11 mouse cellular contexts compared by ENCODE assay signal in genomic region chr7:48960152-48960551, GRCm38 (mm10). TPM values are rescaled to one million over a fixed set of nuclear protein-coding genes. Genes with fewer than 3 reads are reported as not detected.
DNase-seq lines count a peak whose midpoint lies in the region; ATAC-seq and TF ChIP-seq lines count a peak whose summit lies in the region.
"Had no signal": no experiment of that assay in that cellular context is flagged by ENCODE, and none has a peak within 500 bp of the region (broad histone marks: within the 10 kb centered on the region; RNA-seq: fewer than 3 reads in every experiment).

No protein-coding gene starts in this region.

- no peaks in the 10 kb centered on the region for H3K9me3 ChIP-seq in forebrain, embryonic 14.5 days (replicated peaks; ENCODE audit: control insufficient read depth, low read length)
- no peaks in the 10 kb centered on the region for H3K9me3 ChIP-seq in midbrain, embryonic 14.5 days (ENCODE audit: control insufficient read depth, low read length)
- no peaks in the 10 kb centered on the region for H3K9me3 ChIP-seq in kidney, embryonic 16.5 days (ENCODE audit: low read length)

- H3K4me3 ChIP-seq in cerebellum, adult 2 months (replicated peaks; ENCODE audit: insufficient read depth, low read depth, low read length), result peak overlapping the region; percentile 56
- H3K4me3 ChIP-seq in forebrain, embryonic 14.5 days (ENCODE audit: low read depth, low read length), result peak overlapping the region; percentile 21
- H3K4me3 ChIP-seq in midbrain, embryonic 14.5 days (replicated peaks; ENCODE audit: low read depth, low read length), result peak overlapping the region; percentile 69
- no peak overlapping the region for H3K4me3 ChIP-seq in kidney, embryonic 16.5 days (ENCODE audit: low read length)
- H3K4me3 ChIP-seq: heart, adult 2 months had no signal

- H3K27me3 ChIP-seq in cerebellum, adult 2 months (ENCODE audit: control insufficient read depth, insufficient read depth, low read length), result no peaks in the 10 kb centered on the region
- peaks cover 44% of the 10 kb centered on the region for H3K27me3 ChIP-seq in forebrain, embryonic 14.5 days (replicated peaks; ENCODE audit: control insufficient read depth, insufficient read depth, low read length)
- peaks cover 10% of the 10 kb centered on the region for H3K27me3 ChIP-seq in midbrain, embryonic 14.5 days (ENCODE audit: control insufficient read depth, insufficient read depth, low read length)
- H3K27me3 ChIP-seq in kidney, embryonic 16.5 days (ENCODE audit: insufficient read depth, low read length), result peaks cover 55% of the 10 kb centered on the region

- no peak for TF ChIP-seq POLR2A in cerebellum, adult 2 months (IDR thresholded peaks at IDR 0.05; ENCODE audit: borderline replicate concordance, insufficient read depth, low read length)

- H3K4me2 ChIP-seq in forebrain, embryonic 14.5 days (ENCODE audit: low read length), result peak overlapping the region; percentile 93
- peak overlapping the region; percentile 90 for H3K4me2 ChIP-seq in midbrain, embryonic 14.5 days (ENCODE audit: low read length)
- H3K4me2 ChIP-seq in kidney, embryonic 16.5 days (replicated peaks; ENCODE audit: low read depth, low read length), result no peak overlapping the region

- H3K27ac ChIP-seq in cerebellum, adult 2 months (ENCODE audit: insufficient read depth, low read length), result no peak overlapping the region
- no peak overlapping the region for H3K27ac ChIP-seq in forebrain, embryonic 14.5 days (ENCODE audit: low read depth, low read length)
- H3K27ac ChIP-seq in midbrain, embryonic 14.5 days (replicated peaks; ENCODE audit: low read depth, low read length), result peak overlapping the region; percentile 64
- no peak overlapping the region for H3K27ac ChIP-seq in kidney, embryonic 16.5 days (ENCODE audit: low read length)
- H3K27ac ChIP-seq: heart, adult 2 months had no signal

- H3K4me1 ChIP-seq in cerebellum, adult 2 months (ENCODE audit: control insufficient read depth, insufficient read depth, low read length), result peaks cover 23% of the 10 kb centered on the region
- peaks cover 4% of the 10 kb centered on the region; the same call in 1 of the 2 replicates for H3K4me1 ChIP-seq in forebrain, embryonic 14.5 days (ENCODE audit: control insufficient read depth, insufficient read depth, low read length)
- H3K4me1 ChIP-seq in midbrain, embryonic 14.5 days (ENCODE audit: control insufficient read depth, insufficient read depth, low read length), result peaks cover 54% of the 10 kb centered on the region
- peaks cover 5% of the 10 kb centered on the region; the same call in 1 of the 2 replicates for H3K4me1 ChIP-seq in kidney, embryonic 16.5 days (ENCODE audit: insufficient read depth, low read length)

- 0 out of 2 replicates have a peak, but pooled peaks have one; percentile 3 for ATAC-seq in forebrain, embryonic 14.5 days
- no peak for ATAC-seq in midbrain, embryonic 14.5 days (ENCODE audit: low FRiP score, low TSS enrichment)
- no peak for ATAC-seq in kidney, embryonic 16.5 days (ENCODE audit: low FRiP score, low TSS enrichment)

- no peak for TF ChIP-seq CTCF in cerebellum, adult 2 months (IDR thresholded peaks at IDR 0.05; ENCODE audit: borderline replicate concordance, insufficient read depth, low read depth, low read length)

- peak; percentile 36 to 44 for DNase-seq in cerebellum, adult 2 months
- DNase-seq in cerebellum, adult 11 months, result no peak
- DNase-seq in brain, adult 2 months (ENCODE audit: low read depth, low spot score), result peak; percentile 45
- DNase-seq in forebrain, embryonic 14.5 days (ENCODE audit: low spot score), result peak; percentile 28
- peak; percentile 70 for DNase-seq in midbrain, embryonic 14.5 days
- DNase-seq in urinary bladder, adult 18-20 months (ENCODE audit: low spot score in 2 of 2), result no peak
- DNase-seq in gastrocnemius, postnatal 10 days, result no peak
- DNase-seq: adrenal gland, postnatal 36 days; heart, adult 2 months; lung, adult 2 months had no signal

- H3K36me3 ChIP-seq in forebrain, embryonic 14.5 days (ENCODE audit: control insufficient read depth, insufficient read depth, low read length), result no peaks in the 10 kb centered on the region
- no peaks in the 10 kb centered on the region for H3K36me3 ChIP-seq in midbrain, embryonic 14.5 days (ENCODE audit: control insufficient read depth, insufficient read depth, low read length)
- H3K36me3 ChIP-seq in kidney, embryonic 16.5 days (ENCODE audit: insufficient read depth, low read length), result no peaks in the 10 kb centered on the region

- WGBS in cerebellum, adult 2 months, result 13% methylated on average over 10 of the region's 10 CpGs
- WGBS in forebrain, embryonic 14.5 days, result 9% methylated on average over 10 of the region's 10 CpGs
- WGBS in midbrain, embryonic 14.5 days, result 1% methylated on average over 10 of the region's 10 CpGs
- WGBS in kidney, embryonic 16.5 days, result 16% methylated on average over 10 of the region's 10 CpGs

- peak overlapping the region; percentile 29 for H3K9ac ChIP-seq in forebrain, embryonic 14.5 days (ENCODE audit: low read length)
- peak overlapping the region; percentile 72 for H3K9ac ChIP-seq in midbrain, embryonic 14.5 days (replicated peaks; ENCODE audit: low read length)
- no peak overlapping the region for H3K9ac ChIP-seq in kidney, embryonic 16.5 days (replicated peaks; ENCODE audit: low read length)

RNA-seq across cellular contexts. Expression of gene Nav2, which starts 51.6 kb away (rescaled TPM):
- polyA plus RNA-seq in cerebellum, adult 2 months (2012; rRNA removed), result 32.5 and 35.8 TPM in 2 replicates
- 6.3 and 15.5 TPM in 2 replicates for polyA plus RNA-seq in forebrain, embryonic 14.5 days (2014; fragmentation: Nextera tagmentation; extraction: Ambion mirVana)
- polyA plus RNA-seq in midbrain, embryonic 14.5 days (2014; fragmentation: Nextera tagmentation; extraction: Ambion mirVana), result 22.5 and 23.3 TPM in 2 replicates
- 22.6 and 32.8 TPM in 2 replicates for polyA plus RNA-seq in kidney, embryonic 16.5 days (2015; fragmentation: Nextera tagmentation; extraction: Ambion mirVana)
- total RNA-seq in gastrocnemius, postnatal 10 days (2021), result 10 to 100 TPM; 55.8 to 80.1 TPM

Comparison
In these comparisons a context has a peak if more than half of its experiments do, and no peak if none do; other contexts are left out.
1. DNase-seq: peak in cerebellum, adult 2 months (2 of 2), brain, adult 2 months (single experiment), forebrain, embryonic 14.5 days (single experiment) and midbrain, embryonic 14.5 days (single experiment); none in cerebellum, adult 11 months (single experiment), urinary bladder, adult 18-20 months (0 of 2) and gastrocnemius, postnatal 10 days (single experiment).